Mouse (Mus musculus): Measurements from ENCODE around the gene Smpdl3b. TPM values are rescaled to one million over a fixed set of nuclear protein-coding genes. Genes with fewer than 3 reads are reported as not detected.
"Not testable (repeated sequence)": the region's sequence is repeated elsewhere in the genome, so short reads cannot be mapped to it uniquely, and the experiment has no call there.

Gene Smpdl3b
- total RNA-seq, 4 experiments from 2014 or later = 0.34 to 0.94 (median 0.59) TPM

GRCm38 (mm10) chr4:132780288-132780687 is 23.2 kb upstream of the Smpdl3b start:
- DNase-seq (ENCODE audit: low spot score) = peak; percentile 48

DNA sequence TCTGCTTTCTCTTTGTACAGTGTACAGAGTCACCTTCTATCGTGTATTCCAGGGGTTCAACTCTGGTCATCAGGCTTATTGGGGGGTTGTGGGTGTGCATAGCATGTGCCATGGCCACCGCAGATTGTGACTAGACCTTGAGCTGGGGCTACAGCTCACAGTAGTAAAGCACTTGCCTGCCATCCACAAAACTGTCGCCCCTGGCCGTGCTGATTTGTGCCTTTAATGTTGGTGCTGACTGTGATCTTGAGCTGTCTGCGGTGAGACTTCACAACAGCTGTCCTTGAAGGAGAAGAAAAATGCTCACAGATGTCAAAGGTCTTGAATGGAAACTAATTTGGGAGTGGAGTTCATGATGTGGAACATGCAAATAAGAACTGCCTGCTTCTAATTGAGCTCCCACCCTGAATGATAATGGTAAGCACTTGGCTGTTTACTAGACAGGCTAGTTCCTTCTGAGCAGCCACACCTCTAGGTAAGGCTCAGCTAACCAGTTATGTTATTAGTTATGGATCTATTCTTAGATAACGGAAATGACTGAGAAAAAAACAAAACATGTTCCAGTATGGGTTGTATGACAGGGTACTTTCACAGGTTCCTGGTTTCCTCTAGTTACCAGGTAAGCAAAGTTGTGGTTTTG is 21.6 kb upstream of the Smpdl3b start:
- DNase-seq (ENCODE audit: low spot score) = no peak

- peak; percentile 69 for DNase-seq (ENCODE audit: low spot score)
Observed at GRCm38 (mm10) chr4:132776764-132777163, 19.7 kb upstream of the Smpdl3b start.

GRCm38 (mm10) chr4:132774905-132775304 is 17.9 kb upstream of the Smpdl3b start:
- DNase-seq (ENCODE audit: low spot score) = no peak

DNA sequence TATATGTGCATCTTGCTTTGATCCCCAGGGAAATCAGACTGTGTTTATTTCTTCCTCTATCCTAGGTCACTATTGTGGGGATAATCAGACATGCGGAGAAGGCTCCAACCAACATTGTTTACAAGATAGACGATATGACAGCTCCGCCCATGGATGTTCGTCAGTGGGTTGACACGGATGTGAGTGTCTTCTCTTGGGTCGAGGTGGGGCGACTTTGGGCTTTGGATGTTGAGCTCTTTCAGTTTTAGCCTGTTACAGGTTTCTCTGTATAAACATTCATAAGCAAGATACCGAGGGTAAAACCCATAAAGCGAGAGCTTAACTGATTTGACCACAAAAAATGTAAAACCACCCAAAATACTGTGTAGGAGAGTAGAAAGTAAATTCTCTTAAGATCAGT is 14.7 kb upstream of the Smpdl3b start:
- DNase-seq (ENCODE audit: low spot score) = no peak

DNA sequence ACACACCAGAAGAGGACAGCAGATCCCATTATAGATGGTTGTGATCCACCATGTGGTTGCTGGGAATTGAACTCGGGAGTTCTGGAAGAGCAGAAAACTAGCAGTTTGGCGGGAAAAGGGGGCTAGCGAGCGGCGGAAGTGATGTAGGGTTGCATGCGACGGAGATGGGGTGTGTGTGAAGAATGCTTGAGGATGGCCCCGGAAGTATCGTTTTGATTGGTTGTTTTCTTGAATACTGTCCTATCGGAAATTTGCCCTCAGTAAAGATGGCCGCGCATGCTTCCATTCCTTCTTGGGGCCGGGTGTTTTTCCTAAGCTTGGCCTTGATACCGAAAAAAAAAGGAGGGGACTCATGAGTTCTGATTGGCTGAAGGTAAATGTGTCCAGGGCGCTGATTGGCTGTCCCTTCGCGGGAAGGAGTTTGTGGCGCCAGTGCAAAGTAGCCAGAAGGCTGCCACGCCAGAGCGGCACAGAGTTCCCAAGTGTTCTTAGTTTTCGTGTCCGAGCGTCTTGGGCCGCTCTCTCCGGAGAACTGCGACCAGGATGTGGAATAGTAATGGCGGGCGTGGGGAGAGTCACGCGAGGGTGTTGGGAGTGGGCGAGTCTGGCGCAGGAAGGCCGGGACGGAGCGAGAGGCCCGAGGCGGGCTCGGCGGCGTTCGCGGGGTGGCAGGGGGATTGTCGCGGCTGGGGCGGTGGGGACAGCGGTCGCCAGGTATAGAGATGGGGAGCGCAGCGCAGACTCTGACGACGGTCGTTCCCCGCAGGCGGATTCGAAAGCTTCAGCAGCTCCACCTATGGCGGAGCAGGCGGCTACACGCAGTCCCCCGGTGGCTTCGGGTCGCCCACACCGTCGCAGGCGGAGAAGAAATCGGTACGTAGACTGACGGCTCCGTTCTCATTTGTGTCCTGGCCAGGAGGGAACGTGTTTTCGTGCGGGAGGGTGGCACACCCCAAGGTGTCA is 11.1 kb upstream of the Smpdl3b start, which contains the start of gene Rpa2:
Rpa2 (plus strand) TSS at position 419 of the 963 bp plus-strand sequence.
- DNase-seq (ENCODE audit: low spot score) = peak; percentile 100

- DNase-seq (ENCODE audit: low spot score) = not testable (repeated sequence)
Observed at GRCm38 (mm10) chr4:132763125-132763524, 6.1 kb upstream of the Smpdl3b start.

GRCm38 (mm10) chr4:132762602-132763001 is 5.5 kb upstream of the Smpdl3b start:
- no peak for DNase-seq (ENCODE audit: low spot score)

DNA sequence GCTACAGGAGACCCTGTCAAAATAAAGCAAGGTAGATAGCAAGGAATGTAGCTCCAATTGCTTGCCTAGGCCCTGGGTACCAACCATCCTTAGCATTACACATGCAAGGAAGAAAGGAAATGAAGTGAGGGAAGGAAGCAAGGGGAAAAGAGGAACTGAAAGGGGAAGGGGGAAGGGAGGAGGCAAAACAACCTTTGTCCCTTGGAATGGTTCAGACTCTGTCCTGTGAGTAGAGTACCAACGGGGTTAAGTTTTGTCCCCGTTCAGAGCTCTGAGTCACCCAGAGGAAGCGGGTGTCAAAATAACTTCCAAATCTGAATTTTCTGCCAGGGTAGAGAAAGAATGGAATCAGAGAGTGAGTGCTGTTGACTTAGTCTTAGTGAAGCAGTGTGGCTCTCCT is 3.2 kb upstream of the Smpdl3b start:
- DNase-seq (ENCODE audit: low spot score) = no peak

DNA sequence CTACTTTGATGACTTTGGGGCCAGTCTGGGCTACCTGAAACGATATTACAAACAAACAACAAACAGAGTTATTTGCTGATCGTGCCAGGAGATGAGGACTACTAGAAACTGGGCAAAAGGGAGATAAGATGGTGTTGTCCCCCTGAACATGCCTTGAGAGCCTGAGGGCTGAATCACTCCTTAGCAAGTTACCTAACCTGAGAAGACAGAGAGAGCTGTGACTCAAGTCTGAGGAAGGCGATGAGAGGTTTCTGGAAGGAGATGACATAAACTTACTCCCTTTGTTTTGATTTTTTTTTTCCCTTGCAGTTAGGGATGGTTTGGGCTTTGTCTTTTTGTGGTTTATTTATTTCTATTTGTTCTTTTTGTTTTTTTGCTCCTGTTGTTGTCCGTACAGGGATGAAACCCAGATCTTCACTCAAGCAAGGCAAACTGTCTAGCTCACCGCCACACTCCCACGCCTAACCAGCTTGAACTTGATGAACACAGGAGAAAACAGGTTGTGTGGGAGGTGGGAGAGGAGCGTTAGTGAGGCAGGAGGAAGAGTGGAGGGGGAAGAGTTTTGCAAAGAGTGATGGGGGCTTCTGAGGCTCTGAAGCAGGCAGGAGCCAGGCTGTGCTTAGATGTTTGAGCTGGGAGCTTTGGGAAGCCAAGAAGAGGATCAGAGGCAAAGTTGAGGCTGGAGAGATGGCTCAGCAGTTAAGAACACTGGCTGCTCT is 740 bp upstream of the Smpdl3b start:
- no peak for DNase-seq (ENCODE audit: low spot score)

DNA sequence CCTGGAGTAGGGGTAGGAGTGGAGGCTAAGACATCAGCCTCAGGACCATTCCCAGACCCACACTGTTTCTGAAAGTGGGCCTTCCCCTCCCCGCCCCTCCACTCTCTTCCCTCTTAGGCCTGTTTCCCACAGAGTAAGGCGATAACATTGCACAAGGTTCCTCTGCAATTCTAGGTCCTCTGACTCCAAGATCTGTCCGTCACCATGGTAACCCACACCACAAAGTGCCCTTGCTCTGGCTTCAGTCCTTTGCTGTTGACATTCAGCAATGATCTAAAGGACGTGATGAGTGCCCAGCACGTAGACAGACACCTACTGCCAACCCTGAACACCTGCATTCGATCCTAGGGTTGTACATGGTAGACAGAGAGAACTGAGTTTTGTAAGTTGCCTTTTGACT is 4.1 kb downstream of the Smpdl3b start:
- DNase-seq (ENCODE audit: low spot score) = no peak

GRCm38 (mm10) chr4:132749258-132749982 is 7.6 kb downstream of the Smpdl3b start:
- no peak for DNase-seq (ENCODE audit: low spot score)

GRCm38 (mm10) chr4:132748778-132749177 is 8.3 kb downstream of the Smpdl3b start:
- no peak for DNase-seq (ENCODE audit: low spot score)

- DNase-seq (ENCODE audit: low spot score) = peak; percentile 82
Observed at GRCm38 (mm10) chr4:132747664-132748259, 9.3 kb downstream of the Smpdl3b start.

DNA sequence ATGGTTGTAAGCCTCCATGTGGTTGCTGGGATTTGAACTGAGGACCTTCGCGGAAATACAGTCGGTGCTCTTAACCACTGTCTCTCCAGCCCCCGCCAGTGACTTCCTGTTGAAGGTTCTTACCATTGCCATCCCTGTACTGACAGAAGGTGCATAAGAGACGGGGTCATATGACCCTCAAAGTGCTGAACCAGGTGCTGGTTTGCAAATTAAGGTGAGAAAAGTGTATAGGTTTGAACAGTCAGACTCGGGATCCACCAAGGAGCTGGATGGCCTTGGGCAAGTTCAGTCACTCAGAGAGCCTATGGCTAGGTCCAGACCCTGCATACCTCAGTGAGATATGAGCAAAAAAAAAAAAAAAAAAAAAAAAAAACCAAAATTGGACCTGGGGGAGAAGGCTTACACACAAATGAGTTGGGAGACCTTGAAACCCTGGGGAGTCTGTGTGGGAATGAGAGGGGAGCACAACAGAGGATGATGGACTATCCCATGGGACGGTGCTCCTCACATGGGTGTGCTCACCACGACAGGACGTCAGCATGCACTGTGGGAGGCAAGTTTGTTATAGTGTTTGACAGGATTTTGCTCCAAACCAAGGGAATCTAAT is 10.0 kb downstream of the Smpdl3b start:
- no peak for DNase-seq (ENCODE audit: low spot score)

- no peak for DNase-seq (ENCODE audit: low spot score)
Observed at GRCm38 (mm10) chr4:132743992-132744911, 12.8 kb downstream of the Smpdl3b start.

- DNase-seq (ENCODE audit: low spot score) = no peak
Observed at GRCm38 (mm10) chr4:132741491-132741890, 15.6 kb downstream of the Smpdl3b start.

- not testable (repeated sequence) for DNase-seq (ENCODE audit: low spot score)
Observed at GRCm38 (mm10) chr4:132737154-132737553, 19.9 kb downstream of the Smpdl3b start.

- no peak for DNase-seq (ENCODE audit: low spot score)
Observed at GRCm38 (mm10) chr4:132735894-132736293, 21.2 kb downstream of the Smpdl3b start.
